Mouse (Mus musculus): Measurements from ENCODE around the gene Slc4a4. TPM values are rescaled to one million over a fixed set of nuclear protein-coding genes. Genes with fewer than 3 reads are reported as not detected.

Slc4a4 gene
- polyA plus RNA-seq, 2 experiments = 2.7 to 2.8 TPM

- no peak overlapping the region for H3K27ac ChIP-seq (replicated peaks; ENCODE audit: low read depth, low read length)
- no peak for TF ChIP-seq POLR2A (IDR thresholded peaks at IDR 0.05; ENCODE audit: borderline replicate concordance, extremely low read depth, insufficient read depth, insufficient read length)
- no peak overlapping the region for H3K4me3 ChIP-seq (replicated peaks; ENCODE audit: low read length)
- no peak overlapping the region for H3K9ac ChIP-seq (ENCODE audit: low read depth, low read length, severe bottlenecking)
- no peaks in the 10 kb centered on the region for H3K4me1 ChIP-seq (ENCODE audit: control insufficient read depth, insufficient read depth, low read length)
- H3K9me3 ChIP-seq (ENCODE audit: control insufficient read depth, low read length) = no peaks in the 10 kb centered on the region
- no peak for ATAC-seq (ENCODE audit: low FRiP score, low read depth)
- WGBS = 97% methylated on average over 3 of the region's 3 CpGs
- H3K27me3 ChIP-seq (ENCODE audit: control insufficient read depth, insufficient read depth, low read length) = no peaks in the 10 kb centered on the region
- H3K36me3 ChIP-seq (ENCODE audit: control insufficient read depth, insufficient read depth, low read length) = no peaks in the 10 kb centered on the region
- H3K4me2 ChIP-seq (replicated peaks; ENCODE audit: low read depth, low read length, severe bottlenecking) = no peak overlapping the region
- no peak for DNase-seq (ENCODE audit: low spot score)
Measured at GRCm38 (mm10) chr5:89090131-89090530, 203.5 kb downstream of the Slc4a4 start.

- ATAC-seq (ENCODE audit: low FRiP score, low read depth) (no peak), DNase-seq (ENCODE audit: low spot score) (no peak)
- no peak overlapping the region for H3K4me3 ChIP-seq (replicated peaks; ENCODE audit: low read length)
- H3K4me1 ChIP-seq (ENCODE audit: control insufficient read depth, insufficient read depth, low read length) = no peaks in the 10 kb centered on the region
- no peak overlapping the region for H3K4me2 ChIP-seq (replicated peaks; ENCODE audit: low read depth, low read length, severe bottlenecking)
- H3K9ac ChIP-seq (ENCODE audit: low read depth, low read length, severe bottlenecking) = no peak overlapping the region
- no peaks in the 10 kb centered on the region for H3K9me3 ChIP-seq (ENCODE audit: control insufficient read depth, low read length)
- no peak for TF ChIP-seq POLR2A (IDR thresholded peaks at IDR 0.05; ENCODE audit: borderline replicate concordance, extremely low read depth, insufficient read depth, insufficient read length)
- no peaks in the 10 kb centered on the region for H3K27me3 ChIP-seq (ENCODE audit: control insufficient read depth, insufficient read depth, low read length)
- no peak overlapping the region for H3K27ac ChIP-seq (replicated peaks; ENCODE audit: low read depth, low read length)
- no peaks in the 10 kb centered on the region for H3K36me3 ChIP-seq (ENCODE audit: control insufficient read depth, insufficient read depth, low read length)
Measured at GRCm38 (mm10) chr5:89096371-89096770, 209.8 kb downstream of the Slc4a4 start.

- ATAC-seq (ENCODE audit: low FRiP score, low read depth) = no peak
- Histone ChIP-seq H3K27me3 (ENCODE audit: control insufficient read depth, insufficient read depth, low read length) (no peaks in the 10 kb centered on the region), H3K27ac (replicated peaks; ENCODE audit: low read depth, low read length) (no peak overlapping the region), H3K9me3 (ENCODE audit: control insufficient read depth, low read length) (no peaks in the 10 kb centered on the region), H3K36me3 (ENCODE audit: control insufficient read depth, insufficient read depth, low read length) (no peaks in the 10 kb centered on the region), H3K9ac (ENCODE audit: low read depth, low read length, severe bottlenecking) (no peak overlapping the region), H3K4me1 (ENCODE audit: control insufficient read depth, insufficient read depth, low read length) (no peaks in the 10 kb centered on the region), H3K4me3 (replicated peaks; ENCODE audit: low read length) (no peak overlapping the region), H3K4me2 (replicated peaks; ENCODE audit: low read depth, low read length, severe bottlenecking) (no peak overlapping the region)
- TF ChIP-seq POLR2A (IDR thresholded peaks at IDR 0.05; ENCODE audit: borderline replicate concordance, extremely low read depth, insufficient read depth, insufficient read length) = no peak
- DNase-seq (ENCODE audit: low spot score) = no peak
- WGBS = 91% methylated on average over 3 of the region's 3 CpGs
Measured at GRCm38 (mm10) chr5:89097291-89097690, 210.7 kb downstream of the Slc4a4 start.

GRCm38 (mm10) chr5:89098121-89098520 is 211.5 kb downstream of the Slc4a4 start:
- Histone ChIP-seq H3K4me2 (replicated peaks; ENCODE audit: low read depth, low read length, severe bottlenecking) (no peak overlapping the region), H3K9me3 (ENCODE audit: control insufficient read depth, low read length) (no peaks in the 10 kb centered on the region), H3K36me3 (ENCODE audit: control insufficient read depth, insufficient read depth, low read length) (no peaks in the 10 kb centered on the region), H3K4me1 (ENCODE audit: control insufficient read depth, insufficient read depth, low read length) (no peaks in the 10 kb centered on the region), H3K27me3 (ENCODE audit: control insufficient read depth, insufficient read depth, low read length) (no peaks in the 10 kb centered on the region), H3K9ac (ENCODE audit: low read depth, low read length, severe bottlenecking) (no peak overlapping the region), H3K27ac (replicated peaks; ENCODE audit: low read depth, low read length) (no peak overlapping the region), H3K4me3 (replicated peaks; ENCODE audit: low read length) (no peak overlapping the region)
- 84% methylated on average over 4 of the region's 4 CpGs for WGBS
- DNase-seq (ENCODE audit: low spot score) = no peak
- no peak for TF ChIP-seq POLR2A (IDR thresholded peaks at IDR 0.05; ENCODE audit: borderline replicate concordance, extremely low read depth, insufficient read depth, insufficient read length)
- no peak for ATAC-seq (ENCODE audit: low FRiP score, low read depth)

GRCm38 (mm10) chr5:89099886-89100285 is 213.3 kb downstream of the Slc4a4 start:
- H3K4me3 ChIP-seq (replicated peaks; ENCODE audit: low read length) = no peak overlapping the region
- no peaks in the 10 kb centered on the region for H3K27me3 ChIP-seq (ENCODE audit: control insufficient read depth, insufficient read depth, low read length)
- no peak overlapping the region for H3K4me2 ChIP-seq (replicated peaks; ENCODE audit: low read depth, low read length, severe bottlenecking)
- ATAC-seq (ENCODE audit: low FRiP score, low read depth) (no peak), DNase-seq (ENCODE audit: low spot score) (no peak)
- no peak for TF ChIP-seq POLR2A (IDR thresholded peaks at IDR 0.05; ENCODE audit: borderline replicate concordance, extremely low read depth, insufficient read depth, insufficient read length)
- H3K9me3 ChIP-seq (ENCODE audit: control insufficient read depth, low read length) = no peaks in the 10 kb centered on the region
- WGBS = 82% methylated on average over 3 of the region's 3 CpGs
- no peaks in the 10 kb centered on the region for H3K4me1 ChIP-seq (ENCODE audit: control insufficient read depth, insufficient read depth, low read length)
- no peak overlapping the region for H3K9ac ChIP-seq (ENCODE audit: low read depth, low read length, severe bottlenecking)
- H3K36me3 ChIP-seq (ENCODE audit: control insufficient read depth, insufficient read depth, low read length) = no peaks in the 10 kb centered on the region
- H3K27ac ChIP-seq (replicated peaks; ENCODE audit: low read depth, low read length) = no peak overlapping the region

- Histone ChIP-seq H3K4me2 (replicated peaks; ENCODE audit: low read depth, low read length, severe bottlenecking) (no peak overlapping the region), H3K4me3 (replicated peaks; ENCODE audit: low read length) (no peak overlapping the region), H3K36me3 (ENCODE audit: control insufficient read depth, insufficient read depth, low read length) (no peaks in the 10 kb centered on the region), H3K9ac (ENCODE audit: low read depth, low read length, severe bottlenecking) (no peak overlapping the region), H3K4me1 (ENCODE audit: control insufficient read depth, insufficient read depth, low read length) (no peaks in the 10 kb centered on the region), H3K9me3 (ENCODE audit: control insufficient read depth, low read length) (no peaks in the 10 kb centered on the region), H3K27ac (replicated peaks; ENCODE audit: low read depth, low read length) (no peak overlapping the region), H3K27me3 (ENCODE audit: control insufficient read depth, insufficient read depth, low read length) (no peaks in the 10 kb centered on the region)
- ATAC-seq (ENCODE audit: low FRiP score, low read depth) = no peak
- 73% methylated on average over 4 of the region's 4 CpGs for WGBS
- DNase-seq (ENCODE audit: low spot score) = no peak
- TF ChIP-seq POLR2A (IDR thresholded peaks at IDR 0.05; ENCODE audit: borderline replicate concordance, extremely low read depth, insufficient read depth, insufficient read length) = no peak
Measured at GRCm38 (mm10) chr5:89102560-89102959, 215.9 kb downstream of the Slc4a4 start.
